Mouse (Mus musculus) lung, embryonic 16.5 days (tissue): ENCODE measurements around the gene Prtg. TPM values are rescaled to one million over a fixed set of nuclear protein-coding genes. Genes with fewer than 3 reads are reported as not detected.

ENCODE experiments used
- ATAC-seq: fragments of 200-750 bp; cut with Nextera tagmentation; 2 replicates; pipeline ENCODE4 v1.8.0; 2017; ENCODE audit warnings: low read depth, mild to moderate bottlenecking, moderate library complexity
- H3K27ac ChIP-seq: fragments of 300-500 bp; sonication (generic); 2 replicates; pipeline ENCODE4 v1.5.1; 2014; ENCODE audit warnings: mild to moderate bottlenecking, control low read depth, low read length
- H3K27me3 ChIP-seq: fragments of 300-500 bp; sonication (generic); 2 replicates; pipeline ENCODE4 v1.6.1; 2014; ENCODE audit warnings: low read depth, low read length, mixed read lengths; ENCODE audit not compliant: control insufficient read depth, insufficient read depth
- H3K36me3 ChIP-seq: fragments of 300-500 bp; sonication (generic); 2 replicates; pipeline ENCODE4 v1.6.1; 2014; ENCODE audit warnings: low read length; ENCODE audit not compliant: control insufficient read depth, insufficient read depth
- H3K4me1 ChIP-seq: fragments of 300-500 bp; sonication (generic); replicated peaks from 2 replicates; pipeline ENCODE4 v1.6.1; 2014; ENCODE audit warnings: low read length, mixed read lengths; ENCODE audit not compliant: control insufficient read depth, insufficient read depth
- H3K4me2 ChIP-seq: fragments of 300-500 bp; sonication (generic); 2 replicates; pipeline ENCODE4 v1.6.1; 2014; ENCODE audit warnings: low read depth, low read length, control low read depth
- H3K4me3 ChIP-seq: fragments of 300-500 bp; sonication (generic); 2 replicates; pipeline ENCODE4 v1.5.1; 2014; ENCODE audit warnings: mild to moderate bottlenecking, low read length, control low read depth
- H3K9ac ChIP-seq: fragments of 300-500 bp; sonication (generic); 2 replicates; pipeline ENCODE4 v1.6.1; 2014; ENCODE audit warnings: low read length, control low read depth
- H3K9me3 ChIP-seq: fragments of 300-500 bp; sonication (generic); 2 replicates; pipeline ENCODE4 v1.6.1; 2016; ENCODE audit warnings: low read length; ENCODE audit not compliant: control insufficient read depth
- WGBS: fragments of 180-500 bp; shearing (Covaris S2); extraction: QIAGEN DNeasy Blood & Tissue Kit; methylation state at CpG from one replicate; pipeline ENCODE4 v1.1.7; 2014; 5-methylcytosine and 5-hydroxymethylcytosine counted together
- polyA plus RNA-seq: library from polyadenylated mRNA; unstranded; fragments of >200 nt; fragmentation: Nextera tagmentation; extraction: Ambion mirVana; gene quantifications from 2 replicates; pipeline ENCODE4 v1.2.1, GENCODE M21; 2015

The Prtg gene
- polyA plus RNA-seq, 1 experiment from 2014 or later: 0.34 TPM

- H3K36me3 ChIP-seq: no peaks in the 10 kb centered on the region
- no peak overlapping the region; the same call in 1 of the 2 replicates for H3K27ac ChIP-seq
- H3K9me3 ChIP-seq: no peaks in the 10 kb centered on the region
- no peak overlapping the region for H3K9ac ChIP-seq
- 40% methylated on average over 16 of the region's 16 CpGs for WGBS
- peak; percentile 29; the same call in 1 of the 2 replicates for ATAC-seq
- H3K27me3 ChIP-seq: no peaks in the 10 kb centered on the region
- no peak overlapping the region for H3K4me2 ChIP-seq
- H3K4me1 ChIP-seq: peaks cover 31% of the 10 kb centered on the region
- no peak overlapping the region for H3K4me3 ChIP-seq
These were observed 73.7 kb downstream of the Prtg start for GRCm38 (mm10) chr9:72880225-72880960.

GRCm38 (mm10) chr9:72881026-72881768, 74.5 kb downstream of the Prtg start:
- peaks cover 31% of the 10 kb centered on the region for H3K4me1 ChIP-seq
- no peak overlapping the region for H3K4me3 ChIP-seq
- 11% methylated on average over 15 of the region's 15 CpGs for WGBS
- H3K9ac ChIP-seq: no peak overlapping the region
- no peaks in the 10 kb centered on the region for H3K9me3 ChIP-seq
- no peaks in the 10 kb centered on the region for H3K27me3 ChIP-seq
- peak overlapping the region; percentile 18 for H3K27ac ChIP-seq
- peak overlapping the region; percentile 24 for H3K4me2 ChIP-seq
- H3K36me3 ChIP-seq: no peaks in the 10 kb centered on the region
- peak; percentile 61; the same call in 1 of the 2 replicates for ATAC-seq

GRCm38 (mm10) chr9:72883940-72884339, 77.3 kb downstream of the Prtg start:
- Histone ChIP-seq H3K9ac (no peak overlapping the region), H3K27ac (no peak overlapping the region), H3K4me3 (no peak overlapping the region), H3K4me1 (peaks cover 21% of the 10 kb centered on the region), H3K36me3 (no peaks in the 10 kb centered on the region), H3K9me3 (no peaks in the 10 kb centered on the region), H3K4me2 (no peak overlapping the region), H3K27me3 (no peaks in the 10 kb centered on the region)
- peak; percentile 46; the same call in 1 of the 2 replicates for ATAC-seq
- WGBS: 10% methylated on average over 3 of the region's 3 CpGs

- Histone ChIP-seq H3K9me3 (no peaks in the 10 kb centered on the region), H3K27me3 (no peaks in the 10 kb centered on the region), H3K36me3 (no peaks in the 10 kb centered on the region), H3K9ac (no peak overlapping the region), H3K4me2 (no peak overlapping the region), H3K4me1 (no peaks in the 10 kb centered on the region), H3K4me3 (no peak overlapping the region), H3K27ac (no peak overlapping the region)
- WGBS: 81% methylated on average over 1 of the region's 1 CpGs
- ATAC-seq: no peak
These were observed 83.1 kb downstream of the Prtg start for GRCm38 (mm10) chr9:72889777-72890176.

GRCm38 (mm10) chr9:72890499-72891085, 83.9 kb downstream of the Prtg start:
- Histone ChIP-seq H3K9me3 (no peaks in the 10 kb centered on the region), H3K4me3 (no peak overlapping the region), H3K4me1 (no peaks in the 10 kb centered on the region), H3K27ac (no peak overlapping the region), H3K36me3 (no peaks in the 10 kb centered on the region), H3K9ac (no peak overlapping the region), H3K27me3 (no peaks in the 10 kb centered on the region), H3K4me2 (no peak overlapping the region)
- ATAC-seq: no peak
- 79% methylated on average over 10 of the region's 10 CpGs for WGBS

- H3K4me2 ChIP-seq: no peak overlapping the region
- 92% methylated on average over 5 of the region's 5 CpGs for WGBS
- no peak overlapping the region for H3K27ac ChIP-seq
- no peaks in the 10 kb centered on the region for H3K4me1 ChIP-seq
- no peak for ATAC-seq
- no peaks in the 10 kb centered on the region for H3K27me3 ChIP-seq
- no peaks in the 10 kb centered on the region for H3K9me3 ChIP-seq
- H3K9ac ChIP-seq: no peak overlapping the region
- H3K36me3 ChIP-seq: no peaks in the 10 kb centered on the region
- H3K4me3 ChIP-seq: no peak overlapping the region
These were observed 86.1 kb downstream of the Prtg start for GRCm38 (mm10) chr9:72892761-72893160.

- H3K4me1 ChIP-seq: no peaks in the 10 kb centered on the region
- no peak overlapping the region for H3K9ac ChIP-seq
- no peaks in the 10 kb centered on the region for H3K9me3 ChIP-seq
- H3K4me3 ChIP-seq: no peak overlapping the region
- H3K4me2 ChIP-seq: no peak overlapping the region
- WGBS: 94% methylated on average over 6 of the region's 6 CpGs
- H3K27ac ChIP-seq: no peak overlapping the region
- H3K36me3 ChIP-seq: no peaks in the 10 kb centered on the region
- ATAC-seq: no peak
- no peaks in the 10 kb centered on the region for H3K27me3 ChIP-seq
These were observed 88.2 kb downstream of the Prtg start for GRCm38 (mm10) chr9:72894796-72895352.

DNA sequence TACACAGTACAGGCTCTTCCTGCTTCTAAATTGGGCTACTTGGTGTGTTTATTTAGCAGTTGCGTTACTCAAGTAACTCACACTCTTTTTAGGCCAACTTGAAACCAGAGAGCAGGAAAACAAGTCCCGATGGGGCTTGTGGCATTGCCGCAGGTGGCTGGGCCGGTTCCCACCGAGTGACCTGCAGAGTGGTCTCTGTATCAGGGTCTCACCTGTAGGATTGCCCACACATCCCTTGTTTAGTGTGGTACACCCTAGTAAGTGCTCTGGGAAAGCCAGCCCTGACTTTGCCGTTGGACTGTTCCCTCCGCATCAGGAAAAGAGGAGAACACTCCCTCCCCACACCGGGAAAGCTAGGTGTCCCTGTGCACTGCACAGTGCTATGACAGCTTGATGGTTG, 95.4 kb downstream of the Prtg start:
- no peak overlapping the region for H3K9ac ChIP-seq
- no peak overlapping the region for H3K27ac ChIP-seq
- no peaks in the 10 kb centered on the region for H3K27me3 ChIP-seq
- no peak for ATAC-seq
- WGBS: 66% methylated on average over 8 of the region's 8 CpGs
- no peaks in the 10 kb centered on the region for H3K36me3 ChIP-seq
- no peaks in the 10 kb centered on the region for H3K4me1 ChIP-seq
- no peak overlapping the region for H3K4me3 ChIP-seq
- no peak overlapping the region for H3K4me2 ChIP-seq
- H3K9me3 ChIP-seq: no peaks in the 10 kb centered on the region

DNA sequence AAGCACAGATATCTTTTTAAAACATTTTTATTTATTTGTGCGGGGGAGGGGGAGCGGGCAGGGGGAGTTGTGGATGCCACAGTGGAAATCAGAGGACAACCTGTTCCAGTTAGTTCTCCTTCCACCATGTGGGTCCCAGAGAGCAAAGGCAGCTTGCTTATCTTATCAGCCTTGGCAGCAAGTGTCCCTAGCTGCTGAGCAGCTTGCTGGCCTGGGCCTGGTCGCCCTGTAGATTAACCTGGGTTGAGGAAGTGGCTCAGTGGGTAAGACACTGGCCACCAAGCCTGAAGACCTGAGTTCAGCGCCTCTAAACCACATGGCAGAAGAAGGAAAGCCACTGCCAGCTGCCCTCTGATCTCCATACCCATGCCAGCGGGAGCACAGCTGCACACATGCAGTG, 95.9 kb downstream of the Prtg start:
- no peak overlapping the region for H3K27ac ChIP-seq
- H3K27me3 ChIP-seq: no peaks in the 10 kb centered on the region
- H3K9me3 ChIP-seq: no peaks in the 10 kb centered on the region
- H3K36me3 ChIP-seq: no peaks in the 10 kb centered on the region
- no peak overlapping the region for H3K4me3 ChIP-seq
- ATAC-seq: no peak
- no peak overlapping the region for H3K4me2 ChIP-seq
- WGBS: 80% methylated on average over 5 of the region's 5 CpGs
- no peak overlapping the region for H3K9ac ChIP-seq
- no peaks in the 10 kb centered on the region for H3K4me1 ChIP-seq
